Mouse (Mus musculus) adrenal gland, postnatal 4 days (tissue): ENCODE measurements at regions not wholly inside any gene's neighbourhood (a gene's known extent, or its start where the extent isn't known, plus 50 kb on each side); places are given as distances from the start of the nearest gene placed in this dataset. TPM values are rescaled to one million over a fixed set of nuclear protein-coding genes. Genes with fewer than 3 reads are reported as not detected.

Source experiments
- DNase-seq, 2 experiments: peaks; one replicate each; pipeline ENCODE4 v3.0.0; 2021 to 2022; ENCODE audit warnings: low spot score in 2 of 2, mixed read lengths in 2 of 2
- microRNA-seq: library from miRNA; unstranded; fragments of <30 nt; microRNA quantifications from one replicate; pipeline ENCODE4 v1.2.0, GENCODE M21; 2021

DNA sequence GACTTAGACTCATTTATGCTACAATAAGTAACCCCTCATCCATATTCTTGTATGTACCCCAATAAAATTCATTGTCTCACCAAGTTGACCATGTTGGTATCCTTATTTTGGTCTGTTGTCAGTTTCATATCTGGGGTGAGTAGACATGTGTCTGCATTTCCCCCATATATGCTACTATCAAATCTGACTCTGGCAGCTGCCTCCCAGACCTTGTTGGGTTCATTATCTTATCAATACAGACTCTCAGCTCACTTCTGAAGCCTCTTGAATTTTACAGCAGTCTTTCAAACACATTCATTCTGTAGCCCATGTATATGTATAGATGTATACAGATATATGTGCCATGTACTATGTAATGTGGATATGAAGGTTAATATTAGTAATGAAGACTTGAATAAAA is 67.4 kb upstream of the Adgra3 start:
- DNase-seq: no peak

DNA sequence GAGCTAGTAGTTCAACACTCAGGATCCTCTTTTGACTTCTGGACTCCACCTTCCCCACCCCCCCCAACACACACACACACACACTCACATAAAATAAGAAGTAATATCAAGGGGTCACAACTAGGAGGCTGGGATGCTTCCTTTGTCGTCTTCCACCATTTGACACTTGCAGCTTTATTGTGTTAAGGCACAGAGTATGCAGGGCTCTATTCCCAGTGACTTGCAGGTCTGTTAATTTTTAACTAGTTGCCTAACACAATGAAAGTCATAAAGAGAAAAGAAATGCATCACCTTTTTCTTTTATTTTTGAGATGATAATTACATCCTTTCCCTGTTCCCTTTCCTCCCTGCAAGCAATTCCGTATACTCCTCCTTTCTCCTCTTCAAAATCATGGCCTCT is 66.9 kb upstream of the Adgra3 start:
- no peak for DNase-seq

DNA sequence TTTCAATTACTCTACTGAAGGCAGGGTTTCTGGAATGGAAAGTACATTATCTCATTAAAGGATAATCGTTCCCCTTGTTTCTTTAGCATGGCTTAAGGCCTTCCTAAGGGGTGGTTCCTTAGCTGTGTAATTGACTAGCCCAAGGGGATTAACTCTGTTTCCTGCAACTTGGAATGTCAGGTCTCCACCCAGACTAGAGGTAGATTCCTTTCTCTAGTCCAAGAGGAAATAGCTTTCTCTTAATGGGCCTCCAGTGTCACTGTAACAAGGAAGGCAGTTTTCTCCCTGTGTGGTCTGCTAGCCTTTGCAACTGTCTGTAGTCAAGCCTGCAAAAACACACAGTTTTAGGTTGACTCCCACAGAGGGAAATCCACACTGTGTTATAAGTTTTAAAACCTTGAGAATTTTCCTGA is 64.0 kb upstream of the Adgra3 start:
- no peak for DNase-seq

DNA sequence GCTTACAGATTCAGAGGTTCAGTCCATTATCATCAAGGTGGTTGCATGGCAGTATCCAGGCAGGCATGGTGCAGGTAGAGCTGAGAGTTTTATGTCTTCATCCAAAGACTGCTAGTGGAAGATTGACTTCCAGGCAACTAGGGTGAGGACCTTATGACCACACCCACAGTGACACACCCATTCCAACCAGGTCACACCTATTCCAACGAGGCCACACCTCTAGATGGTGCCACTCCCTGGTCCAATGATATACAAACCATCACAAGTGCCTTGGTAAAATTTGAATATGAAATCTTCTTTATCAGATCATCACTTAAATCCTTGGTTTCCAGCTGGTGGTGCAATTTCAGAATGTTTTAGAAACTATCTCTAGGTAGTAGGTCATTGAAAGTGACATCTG is 61.1 kb upstream of the Adgra3 start:
- DNase-seq: no peak

Small RNA genes lying in the stretch of these regions (microRNA-seq; reads per million reads assigned to microRNA genes)
- not detected for gene Mir8117
